Mouse (Mus musculus) right cerebral cortex, postnatal 10 days (tissue): Measurements from ENCODE around the gene Olfr1097.

Experiments used
- DNase-seq, 2 experiments: peaks; one replicate each; pipeline ENCODE4 v3.0.0; 2021; ENCODE audit warnings: low spot score in 2 of 2

Gene Olfr1097

GRCm38 (mm10) chr2:86892116-86892515 lies at the start of gene Olfr1097:
Olfr1097 (minus strand) TSS chr2:86892216.
- no peak for DNase-seq

- DNase-seq: peak in 1 of 2 experiments; percentile 19
Observed at GRCm38 (mm10) chr2:86926557-86926956, 34.5 kb upstream of the Olfr1097 start.

DNA sequence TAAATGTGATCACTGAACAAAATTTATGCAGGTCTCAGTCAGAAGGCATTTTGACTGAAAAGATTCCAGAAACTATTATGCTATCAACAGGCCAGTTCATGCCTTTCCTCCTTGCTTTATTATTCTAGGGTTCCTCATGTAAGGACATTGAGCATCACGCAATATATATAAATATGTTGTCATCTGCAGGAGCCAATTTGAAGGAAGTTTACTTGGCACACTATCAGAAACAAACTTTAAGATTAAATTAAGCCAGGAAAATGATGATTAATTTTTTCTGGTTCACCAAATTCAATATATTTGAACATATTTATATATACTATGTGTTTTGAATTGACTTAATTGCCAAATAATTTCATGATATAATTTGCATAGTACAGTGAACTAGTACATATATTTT lies 32.4 kb upstream of the Olfr1097 start, which contains the start of gene Olfr1098:
Olfr1098 (minus strand) TSS at position 101 of the 400 bp plus-strand sequence.
- no peak for DNase-seq

- DNase-seq: no peak
Observed at GRCm38 (mm10) chr2:86905647-86906046, 13.6 kb upstream of the Olfr1097 start.

DNA sequence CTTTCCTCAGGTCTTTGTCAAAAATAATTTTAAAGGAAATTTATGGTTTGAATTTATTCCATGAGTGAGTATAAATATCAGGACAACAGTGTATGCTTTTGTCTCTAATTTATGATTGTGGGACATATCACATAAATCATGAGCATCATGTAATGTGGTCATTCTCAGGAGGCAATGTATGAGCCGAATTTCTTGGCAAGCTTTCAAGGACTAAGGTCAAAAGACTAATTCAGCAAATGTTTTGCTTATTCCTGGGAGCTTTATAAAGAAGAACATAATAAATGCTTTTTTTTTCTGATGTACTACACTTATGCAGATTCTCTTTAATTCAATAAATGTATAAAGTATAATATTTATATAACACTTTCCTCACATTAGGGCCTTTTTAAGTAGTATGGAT lies 17.3 kb downstream of the Olfr1097 start, which contains the start of gene Gm13723:
Gm13723 (minus strand) TSS at position 101 of the 400 bp plus-strand sequence.
- DNase-seq: no peak

DNA sequence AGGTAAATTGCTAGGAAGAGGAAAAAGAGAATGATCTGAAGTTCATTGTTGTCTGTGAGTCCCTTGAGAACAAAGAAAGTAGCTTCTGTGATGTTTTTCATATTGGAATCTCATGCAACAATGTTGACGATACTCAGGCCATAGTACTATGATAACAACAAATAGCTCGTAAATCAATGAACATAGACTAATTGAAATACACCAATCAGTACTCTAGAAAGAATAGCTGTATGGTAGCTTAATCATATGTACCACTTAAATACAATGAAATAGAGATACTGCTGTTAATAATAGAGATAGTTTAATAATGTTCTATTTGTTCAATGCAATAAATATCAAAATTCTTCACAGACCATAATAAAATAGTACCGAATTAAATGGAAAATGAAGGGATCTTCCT lies 40.4 kb downstream of the Olfr1097 start, which contains the start of gene Olfr1095:
Olfr1095 (minus strand) TSS at position 101 of the 400 bp plus-strand sequence.
- DNase-seq: no peak
